Mouse (Mus musculus): ENCODE measurements at regions not wholly inside any gene's neighbourhood (a gene's known extent, or its start where the extent isn't known, plus 50 kb on each side); places are given as distances from the start of the nearest gene placed in this dataset.

- TF ChIP-seq EP300 (IDR thresholded peaks at IDR 0.05; ENCODE audit: low read depth), result no peak
- no peak for TF ChIP-seq CTCF (IDR thresholded peaks at IDR 0.05; ENCODE audit: low read depth)
Observed at GRCm38 (mm10) chr15:87367381-87367780, 176.7 kb upstream of the Fam19a5 start.

Data from heart, postnatal 0 days (tissue).